Mouse (Mus musculus) heart, postnatal 0 days (tissue): ENCODE data around the gene P4ha3.

Source experiments
- CTCF ChIP-seq: IDR thresholded peaks from 2 replicates; pipeline ENCODE4 v1.5.1; 2016; ENCODE audit warnings: antibody characterized with exemption, control low read depth, low read depth
- EP300 ChIP-seq: IDR thresholded peaks from 2 replicates; pipeline ENCODE4 v1.6.1; 2016; ENCODE audit warnings: antibody characterized with exemption, low read depth

DNA sequence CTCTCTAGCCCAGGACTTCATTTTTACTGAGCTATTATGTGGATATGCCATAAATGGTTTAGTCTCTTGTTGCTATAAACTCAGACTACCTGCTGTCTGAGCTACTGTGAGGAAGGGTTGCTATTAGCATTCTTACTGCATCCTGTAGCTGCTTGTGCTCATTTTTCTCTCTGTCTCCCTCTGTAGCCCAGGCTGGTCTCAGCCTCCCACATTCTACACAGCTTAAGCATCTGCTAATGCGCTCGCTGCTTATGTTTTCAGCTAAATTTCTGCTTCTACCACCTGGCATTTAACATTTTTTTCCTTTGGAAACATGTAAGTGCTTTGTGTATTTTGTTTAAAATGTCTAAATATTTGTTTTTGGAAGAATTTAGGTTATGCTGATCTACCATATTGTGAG lies 10.4 kb downstream of the P4ha3 start:
- TF ChIP-seq CTCF (no peak), EP300 (no peak)
